Mouse (Mus musculus): ENCODE results near the gene Pdia2. TPM values are rescaled to one million over a fixed set of nuclear protein-coding genes. Genes with fewer than 3 reads are reported as not detected.

Pdia2 gene
- not detected for polyA plus RNA-seq (2017; shearing (Covaris generic))

GRCm38 (mm10) chr17:26198892-26199291, at the start of gene Pdia2:
Gene Pdia2 (minus strand): TSS chr17:26199087.

GRCm38 (mm10) chr17:26244101-26244841, 45.4 kb upstream of the Pdia2 start, which contains the start of gene Fam234a:
Gene Fam234a (minus strand): TSS chr17:26244242.

GRCm38 (mm10) chr17:26207686-26208085, 8.8 kb upstream of the Pdia2 start, which contains the start of gene Arhgdig:
Gene Arhgdig (minus strand): TSS chr17:26207786.

GRCm38 (mm10) chr17:26202737-26203136, 3.9 kb upstream of the Pdia2 start, which contains the start of gene Rgs11:
Gene Rgs11 (plus strand): TSS chr17:26202951.

Other genes with a start within 250 kb of the Pdia2 start
- not detected for gene A930017K11Rik, start 246.5 kb downstream of the Pdia2 start, polyA plus RNA-seq (2017; shearing (Covaris generic))
- gene Capn15, start 213.3 kb downstream of the Pdia2 start, polyA plus RNA-seq (2017; shearing (Covaris generic)) = 14.6 TPM
- gene Rab11fip3, start 129.5 kb downstream of the Pdia2 start, polyA plus RNA-seq (2017; shearing (Covaris generic)) = 1.5 TPM
- gene Decr2, start 108.8 kb downstream of the Pdia2 start, polyA plus RNA-seq (2017; shearing (Covaris generic)) = 35.3 TPM
- 2.0 TPM for gene Nme4, start 103.5 kb downstream of the Pdia2 start, polyA plus RNA-seq (2017; shearing (Covaris generic))
- 4.8 TPM for gene Tmem8, start 85.8 kb downstream of the Pdia2 start, polyA plus RNA-seq (2017; shearing (Covaris generic))
- 93.0 TPM for gene Mrpl28, start 75.6 kb downstream of the Pdia2 start, polyA plus RNA-seq (2017; shearing (Covaris generic))
- gene Axin1, start 60.4 kb downstream of the Pdia2 start, polyA plus RNA-seq (2017; shearing (Covaris generic)) = 8.9 TPM
- 17.6 TPM for gene Rgs11, start 3.9 kb upstream of the Pdia2 start, polyA plus RNA-seq (2017; shearing (Covaris generic))
- not detected for gene Arhgdig, start 8.7 kb upstream of the Pdia2 start, polyA plus RNA-seq (2017; shearing (Covaris generic))
- 29.9 TPM for gene Fam234a, start 45.2 kb upstream of the Pdia2 start, polyA plus RNA-seq (2017; shearing (Covaris generic))
- 92.1 TPM for gene Luc7l, start 53.8 kb upstream of the Pdia2 start, polyA plus RNA-seq (2017; shearing (Covaris generic))
- gene Neurl1b, start 215.7 kb upstream of the Pdia2 start, polyA plus RNA-seq (2017; shearing (Covaris generic)) = 0.04 TPM

All from CD4-positive, CD25-positive, alpha-beta regulatory T cell, adult 9 weeks (primary cell).